Mouse (Mus musculus) heart, embryonic 16.5 days (tissue): ENCODE data around the gene Ddx4. TPM values are rescaled to one million over a fixed set of nuclear protein-coding genes. Genes with fewer than 3 reads are reported as not detected.

ENCODE experiments used
- ATAC-seq: fragments of 200-750 bp; cut with Nextera tagmentation; replicated peaks from 2 replicates; pipeline ENCODE4 v1.8.0; 2017; ENCODE audit warnings: moderate number of reproducible peaks; ENCODE audit not compliant: insufficient read depth, low FRiP score; ENCODE audit errors: extremely low read depth
- H3K27ac ChIP-seq: fragments of 300-500 bp; sonication (generic); 2 replicates; pipeline ENCODE4 v1.5.1; 2014; ENCODE audit warnings: mild to moderate bottlenecking, low read length, control low read depth, moderate library complexity
- H3K27me3 ChIP-seq: fragments of 300-500 bp; sonication (generic); 2 replicates; pipeline ENCODE4 v1.6.1; 2014; ENCODE audit warnings: low read length, mixed read lengths; ENCODE audit not compliant: control insufficient read depth, insufficient read depth
- H3K36me3 ChIP-seq: fragments of 300-500 bp; sonication (generic); 2 replicates; pipeline ENCODE4 v1.6.1; 2014; ENCODE audit not compliant: control insufficient read depth, insufficient read depth
- H3K4me1 ChIP-seq: fragments of 300-500 bp; sonication (generic); 2 replicates; pipeline ENCODE4 v1.6.1; 2014; ENCODE audit warnings: low read length, mixed read lengths; ENCODE audit not compliant: control insufficient read depth, insufficient read depth
- H3K4me2 ChIP-seq: fragments of 300-500 bp; sonication (generic); 2 replicates; pipeline ENCODE4 v1.6.1; 2014; ENCODE audit warnings: low read depth, mild to moderate bottlenecking, control low read depth, low read length
- H3K4me3 ChIP-seq: fragments of 300-500 bp; sonication (generic); 2 replicates; pipeline ENCODE4 v1.5.1; 2014; ENCODE audit warnings: mild to moderate bottlenecking, control low read depth, low read length
- H3K9ac ChIP-seq: fragments of 300-500 bp; sonication (generic); 2 replicates; pipeline ENCODE4 v1.6.1; 2014; ENCODE audit warnings: low read length, control low read depth
- H3K9me3 ChIP-seq: fragments of 300-500 bp; sonication (generic); replicated peaks from 2 replicates; pipeline ENCODE4 v1.6.1; 2016; ENCODE audit warnings: low read length; ENCODE audit not compliant: control insufficient read depth
- WGBS: fragments of 180-500 bp; shearing (Covaris S2); extraction: QIAGEN DNeasy Blood & Tissue Kit; methylation state at CpG from one replicate; pipeline ENCODE4 v1.1.7; 2014; 5-methylcytosine and 5-hydroxymethylcytosine counted together
- polyA plus RNA-seq: library from polyadenylated mRNA; unstranded; fragments of >200 nt; fragmentation: Nextera tagmentation; extraction: Ambion mirVana; gene quantifications from 2 replicates; pipeline ENCODE4 v1.2.1, GENCODE M21; 2015

The Ddx4 gene
- polyA plus RNA-seq, 1 experiment from 2014 or later = 0.58 TPM

DNA sequence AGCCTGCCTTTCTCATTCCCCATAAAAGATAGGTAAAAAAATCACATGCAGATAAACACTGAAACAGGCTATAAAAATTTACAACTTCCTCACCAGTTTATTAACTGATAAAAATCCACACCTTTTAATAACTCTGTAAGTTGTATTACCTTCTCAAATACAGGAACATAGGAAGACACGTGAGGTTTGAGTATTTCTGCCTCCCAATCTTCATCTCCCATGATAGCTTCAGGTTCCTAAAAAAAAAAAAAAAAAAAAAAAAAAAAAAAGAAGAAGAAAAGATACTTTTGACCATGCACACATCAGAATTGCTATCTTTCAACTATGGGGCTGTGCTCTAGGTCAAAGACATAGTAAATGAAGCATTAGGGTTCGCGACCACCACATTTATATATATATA, 1.1 kb downstream of the Ddx4 start:
- 83% methylated on average over 3 of the region's 3 CpGs for WGBS
- Histone ChIP-seq H3K27ac (no peak overlapping the region), H3K9me3 (peaks cover 9% of the 10 kb centered on the region), H3K4me2 (no peak overlapping the region), H3K9ac (no peak overlapping the region), H3K4me3 (no peak overlapping the region), H3K4me1 (no peaks in the 10 kb centered on the region), H3K36me3 (no peaks in the 10 kb centered on the region), H3K27me3 (no peaks in the 10 kb centered on the region)
- ATAC-seq = no peak

DNA sequence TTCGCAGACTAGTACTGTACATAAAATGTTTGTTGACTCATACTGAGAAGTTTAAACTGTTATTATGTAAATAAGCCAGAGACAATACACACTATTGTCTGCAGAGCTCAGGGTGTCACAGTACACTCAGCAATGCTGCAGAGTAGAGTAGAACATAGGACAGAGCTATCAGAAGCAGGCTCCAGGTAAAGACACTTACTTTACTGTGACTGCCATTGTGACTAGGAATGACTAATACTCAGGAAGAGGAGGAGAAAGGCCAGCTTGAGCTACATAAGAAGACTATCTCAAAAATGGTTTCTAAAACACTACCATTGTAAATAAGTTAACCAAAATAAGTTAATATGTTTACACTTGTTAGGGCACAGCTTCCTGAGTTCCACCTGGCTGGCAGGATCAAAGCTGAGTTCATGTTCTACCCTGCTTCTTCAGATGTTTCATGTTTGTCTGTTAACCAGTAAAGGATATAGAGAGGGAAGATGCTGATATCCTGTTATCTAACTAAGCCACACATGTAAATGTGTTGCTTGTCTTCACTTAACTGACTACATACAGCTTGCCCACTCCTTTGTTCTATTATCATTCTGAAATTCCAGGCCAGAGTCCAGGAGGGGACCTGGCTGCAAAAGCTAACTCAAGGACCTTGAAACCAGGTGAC, 6.6 kb downstream of the Ddx4 start:
- 86% methylated on average over 1 of the region's 1 CpGs for WGBS

DNA sequence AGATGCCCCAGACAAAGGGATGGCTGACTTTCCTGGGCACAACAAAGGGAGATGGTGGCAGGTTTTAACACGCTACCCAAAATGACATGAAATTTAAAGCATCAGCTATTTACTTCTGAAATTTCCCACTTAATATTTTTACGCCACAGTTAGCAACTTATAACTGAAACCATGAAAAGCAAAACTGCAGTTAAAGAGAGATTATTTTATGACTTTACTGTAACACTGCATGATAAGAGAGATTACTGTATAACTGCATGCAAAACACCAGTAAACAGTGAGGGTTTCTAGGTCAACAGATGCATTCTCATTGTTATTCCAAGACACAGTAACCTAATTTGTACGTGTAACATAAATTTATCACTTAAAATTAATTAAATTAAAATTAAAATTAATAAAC, 7.3 kb downstream of the Ddx4 start:
- no peak overlapping the region for H3K27ac ChIP-seq
- H3K9me3 ChIP-seq = no peaks in the 10 kb centered on the region
- no peak overlapping the region for H3K4me3 ChIP-seq
- no peaks in the 10 kb centered on the region for H3K27me3 ChIP-seq
- no peak for ATAC-seq
- WGBS = 86% methylated on average over 3 of the region's 3 CpGs
- no peaks in the 10 kb centered on the region for H3K36me3 ChIP-seq
- no peak overlapping the region for H3K9ac ChIP-seq
- H3K4me2 ChIP-seq = no peak overlapping the region
- no peaks in the 10 kb centered on the region for H3K4me1 ChIP-seq

More for the DNA sequence above, 6.6 kb downstream of the Ddx4 start:
- Histone ChIP-seq H3K27ac (no peak overlapping the region), H3K4me2 (no peak overlapping the region), H3K27me3 (no peaks in the 10 kb centered on the region), H3K9me3 (no peaks in the 10 kb centered on the region), H3K9ac (no peak overlapping the region), H3K36me3 (no peaks in the 10 kb centered on the region), H3K4me3 (no peak overlapping the region), H3K4me1 (no peaks in the 10 kb centered on the region)
- ATAC-seq = no peak

DNA sequence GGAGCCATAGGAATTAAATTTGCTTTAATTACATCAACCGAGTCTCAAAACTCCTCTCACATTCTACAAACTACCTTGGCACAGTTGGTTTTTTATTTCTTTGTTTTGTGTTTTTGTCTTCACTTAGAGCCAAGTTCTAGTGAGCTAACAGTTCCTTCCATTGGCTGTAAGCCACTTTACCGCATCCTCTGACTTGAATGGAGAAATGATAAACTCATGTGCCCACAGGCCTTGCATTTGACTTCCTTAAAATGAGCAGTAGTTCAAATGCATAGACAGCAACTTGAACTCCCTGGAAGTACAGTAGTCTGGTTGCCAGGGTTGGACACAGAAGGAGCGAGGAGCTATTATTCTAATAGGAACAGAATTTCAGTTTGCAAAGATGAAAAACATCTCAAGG, 9.4 kb downstream of the Ddx4 start:
- Histone ChIP-seq H3K27me3 (no peaks in the 10 kb centered on the region), H3K4me3 (no peak overlapping the region), H3K4me2 (no peak overlapping the region), H3K36me3 (no peaks in the 10 kb centered on the region), H3K4me1 (no peaks in the 10 kb centered on the region), H3K9me3 (no peaks in the 10 kb centered on the region), H3K9ac (no peak overlapping the region), H3K27ac (no peak overlapping the region)
- no peak for ATAC-seq
- 81% methylated on average over 3 of the region's 3 CpGs for WGBS

DNA sequence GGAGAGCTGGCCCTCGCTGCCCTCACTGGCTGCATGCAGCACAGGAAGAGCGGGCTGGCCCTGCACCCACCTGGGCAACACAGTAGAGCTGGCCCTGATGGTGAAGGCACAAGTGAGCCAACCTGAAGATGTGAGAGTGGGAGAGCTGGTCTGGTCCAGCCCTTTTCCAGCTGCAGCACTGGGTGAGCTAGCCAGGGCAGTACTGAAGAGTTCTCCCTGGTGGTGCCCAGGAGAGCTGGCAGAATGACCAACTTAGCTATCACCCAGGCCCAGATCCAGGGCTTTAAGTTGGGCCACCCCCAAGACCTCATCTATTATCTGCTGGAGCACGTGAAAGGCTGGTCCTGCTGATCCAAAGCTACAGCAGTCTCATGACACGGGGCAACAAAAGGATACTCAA, 13.2 kb downstream of the Ddx4 start:
- Histone ChIP-seq H3K4me3 (no peak overlapping the region), H3K9me3 (no peaks in the 10 kb centered on the region), H3K36me3 (no peaks in the 10 kb centered on the region), H3K27ac (no peak overlapping the region), H3K27me3 (no peaks in the 10 kb centered on the region), H3K4me1 (no peaks in the 10 kb centered on the region), H3K4me2 (no peak overlapping the region), H3K9ac (no peak overlapping the region)
- WGBS = 65% methylated on average over 4 of the region's 4 CpGs
- no peak for ATAC-seq

DNA sequence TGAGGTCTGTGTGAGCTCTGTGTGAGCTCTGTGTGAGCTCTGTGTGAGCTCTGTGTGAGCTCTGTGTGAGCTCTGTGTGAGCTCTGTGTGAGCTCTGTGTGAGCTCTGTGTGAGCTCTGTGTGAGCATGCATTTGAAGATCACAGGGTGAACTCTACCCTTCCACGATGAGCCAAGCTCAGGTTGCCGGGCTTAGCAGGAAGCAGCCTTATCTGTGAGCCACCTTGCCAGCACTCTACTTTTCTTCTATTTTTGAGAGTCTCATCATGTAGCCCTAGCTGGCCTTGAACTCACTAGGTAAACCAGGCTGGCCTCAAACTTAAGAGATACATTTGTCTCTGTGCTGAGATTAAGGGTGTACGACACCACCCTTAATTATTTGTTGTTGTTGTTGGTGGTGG, 15.8 kb downstream of the Ddx4 start:
- Histone ChIP-seq H3K4me2 (no peak overlapping the region), H3K4me1 (no peaks in the 10 kb centered on the region), H3K27ac (no peak overlapping the region), H3K9ac (no peak overlapping the region), H3K36me3 (no peaks in the 10 kb centered on the region), H3K9me3 (no peaks in the 10 kb centered on the region), H3K4me3 (no peak overlapping the region), H3K27me3 (no peaks in the 10 kb centered on the region)
- ATAC-seq = no peak
- 30% methylated on average over 3 of the region's 3 CpGs for WGBS

DNA sequence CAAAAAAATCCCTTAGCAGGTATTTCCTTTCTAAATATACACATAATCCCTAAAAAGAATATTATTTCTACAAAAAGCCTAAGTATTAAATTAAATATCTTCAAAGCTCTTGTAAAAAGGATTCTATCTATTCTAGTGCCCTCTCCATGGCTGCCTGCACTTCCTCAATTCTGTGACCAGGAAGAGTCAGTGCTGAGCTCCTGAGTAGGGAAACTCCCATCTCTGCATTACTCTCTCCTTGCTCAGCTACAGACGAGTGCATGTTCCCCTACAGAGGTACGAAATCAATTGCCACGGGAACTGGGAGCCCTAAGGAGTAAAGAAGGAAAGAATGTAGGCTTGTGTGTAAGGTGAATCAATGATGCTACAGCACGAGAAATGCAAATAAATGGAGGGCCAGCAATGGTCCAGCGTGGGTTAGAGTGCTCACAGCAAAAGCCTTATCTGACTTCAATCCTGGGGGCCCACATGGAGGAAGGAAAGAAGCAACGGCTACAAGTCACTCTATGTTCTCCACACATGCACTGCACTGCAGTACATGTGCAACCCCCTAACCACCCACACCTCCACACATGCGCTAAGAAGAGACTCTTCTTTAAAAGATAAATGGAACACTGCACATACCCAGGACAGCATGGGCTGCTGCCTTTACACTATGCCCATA, 17.0 kb downstream of the Ddx4 start:
- WGBS = 54% methylated on average over 7 of the region's 7 CpGs
- no peak overlapping the region for H3K27ac ChIP-seq
- no peaks in the 10 kb centered on the region for H3K9me3 ChIP-seq

DNA sequence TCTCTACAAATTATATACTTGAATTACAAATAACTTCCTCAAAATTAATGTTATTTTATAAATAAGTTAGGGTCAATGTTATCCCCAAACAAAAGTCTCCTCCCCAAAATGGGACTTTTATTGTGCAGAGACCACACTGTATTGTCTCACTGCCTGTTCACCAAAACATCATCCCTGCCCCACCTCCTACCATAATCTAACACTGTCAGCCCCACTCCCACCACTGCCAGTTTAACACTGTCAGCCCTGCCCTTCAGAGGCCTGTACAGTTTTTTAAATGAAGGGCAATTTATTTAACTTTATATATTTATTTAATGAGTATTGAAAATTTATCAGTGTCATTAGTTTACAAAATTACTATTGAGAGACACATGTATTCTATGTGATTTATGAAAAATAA, 26.7 kb downstream of the Ddx4 start:
- H3K27me3 ChIP-seq = no peaks in the 10 kb centered on the region
- no peaks in the 10 kb centered on the region for H3K4me1 ChIP-seq
- H3K9ac ChIP-seq = no peak overlapping the region
- ATAC-seq = no peak
- no peak overlapping the region for H3K4me3 ChIP-seq
- no peaks in the 10 kb centered on the region for H3K36me3 ChIP-seq
- H3K9me3 ChIP-seq = no peaks in the 10 kb centered on the region
- H3K27ac ChIP-seq = no peak overlapping the region
- H3K4me2 ChIP-seq = no peak overlapping the region

More for the DNA sequence above, 17.0 kb downstream of the Ddx4 start:
- Histone ChIP-seq H3K4me3 (no peak overlapping the region), H3K4me1 (no peaks in the 10 kb centered on the region), H3K36me3 (no peaks in the 10 kb centered on the region), H3K4me2 (no peak overlapping the region), H3K27me3 (no peaks in the 10 kb centered on the region), H3K9ac (no peak overlapping the region)
- ATAC-seq = no peak

DNA sequence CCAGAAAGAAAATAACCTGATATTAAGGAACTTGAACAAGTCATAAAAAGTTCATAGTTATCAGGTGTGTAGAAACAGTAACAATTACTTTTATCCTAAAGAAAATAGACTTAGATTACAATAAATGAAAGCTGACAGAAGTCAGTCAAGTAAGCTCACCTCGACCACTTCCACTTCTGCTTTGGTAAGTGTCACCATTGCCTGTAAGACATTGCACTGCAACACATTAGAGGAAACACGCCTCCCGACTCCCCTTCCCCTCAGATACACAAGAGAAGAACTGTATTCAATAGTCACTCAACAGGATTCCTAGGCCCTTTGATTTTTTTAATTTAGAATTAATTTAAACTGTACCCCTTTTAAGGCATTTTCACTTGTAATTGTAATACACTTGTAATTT, 27.7 kb downstream of the Ddx4 start:
- ATAC-seq = no peak
- Histone ChIP-seq H3K9me3 (no peaks in the 10 kb centered on the region), H3K36me3 (no peaks in the 10 kb centered on the region), H3K27me3 (no peaks in the 10 kb centered on the region), H3K27ac (no peak overlapping the region), H3K4me3 (no peak overlapping the region), H3K4me2 (no peak overlapping the region), H3K9ac (no peak overlapping the region), H3K4me1 (no peaks in the 10 kb centered on the region)
- 58% methylated on average over 3 of the region's 3 CpGs for WGBS
